Mouse (Mus musculus): Measurements from ENCODE around the gene Cacna2d4.

DNA sequence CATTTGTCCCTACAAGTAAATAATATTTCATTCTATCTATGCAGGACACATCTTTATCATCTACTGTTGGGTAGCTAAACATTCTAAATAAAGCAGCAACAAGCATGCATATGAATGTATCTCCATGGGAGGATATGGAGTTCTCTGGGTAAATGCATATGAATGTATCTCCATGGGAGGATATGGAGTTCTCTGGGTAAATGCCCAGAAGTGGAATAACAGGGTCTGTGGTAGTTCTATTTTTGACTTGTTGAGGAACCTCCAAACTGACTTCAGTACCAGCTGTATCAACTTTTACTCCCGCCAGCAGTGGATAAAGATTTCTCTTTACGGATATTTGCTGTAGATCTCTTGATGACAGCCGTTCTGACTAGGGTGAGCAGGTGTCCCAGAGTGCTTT is 12.3 kb downstream of the Cacna2d4 start:
- TF ChIP-seq POLR2A (IDR thresholded peaks at IDR 0.05; ENCODE audit: insufficient read depth, low read length) (no peak), CTCF (IDR thresholded peaks at IDR 0.05; ENCODE audit: low read depth, low read length) (no peak)
